Mouse (Mus musculus): ENCODE data around the gene Cdc20. TPM values are rescaled to one million over a fixed set of nuclear protein-coding genes. Genes with fewer than 3 reads are reported as not detected.
A peak's percentile ranks its signal among the peaks of the same experiment; 100 is the strongest.

The Cdc20 gene
- polyA plus RNA-seq (2012; ENCODE audit: insufficient read depth, insufficient read length, missing spikeins): 1.6 TPM in 1 of 2 replicates, not detected in the other

- Histone ChIP-seq H3K27ac (replicated peaks; ENCODE audit: low read depth, low read length) (peak within 1 kb of the TSS; percentile 36), H3K4me1 (ENCODE audit: control insufficient read depth, insufficient read depth, insufficient read length, low read length) (0 out of 2 replicates have a peak, but pooled peaks cover 6% of the 10 kb centered on the region), H3K4me3 (ENCODE audit: insufficient read depth, low read depth, low read length) (peak within 1 kb of the TSS; percentile 54)
Measured at GRCm38 (mm10) chr4:118436820-118437603, at the start of gene Cdc20. TSS of gene Cdc20 (minus strand) at chr4:118437352.

DNA sequence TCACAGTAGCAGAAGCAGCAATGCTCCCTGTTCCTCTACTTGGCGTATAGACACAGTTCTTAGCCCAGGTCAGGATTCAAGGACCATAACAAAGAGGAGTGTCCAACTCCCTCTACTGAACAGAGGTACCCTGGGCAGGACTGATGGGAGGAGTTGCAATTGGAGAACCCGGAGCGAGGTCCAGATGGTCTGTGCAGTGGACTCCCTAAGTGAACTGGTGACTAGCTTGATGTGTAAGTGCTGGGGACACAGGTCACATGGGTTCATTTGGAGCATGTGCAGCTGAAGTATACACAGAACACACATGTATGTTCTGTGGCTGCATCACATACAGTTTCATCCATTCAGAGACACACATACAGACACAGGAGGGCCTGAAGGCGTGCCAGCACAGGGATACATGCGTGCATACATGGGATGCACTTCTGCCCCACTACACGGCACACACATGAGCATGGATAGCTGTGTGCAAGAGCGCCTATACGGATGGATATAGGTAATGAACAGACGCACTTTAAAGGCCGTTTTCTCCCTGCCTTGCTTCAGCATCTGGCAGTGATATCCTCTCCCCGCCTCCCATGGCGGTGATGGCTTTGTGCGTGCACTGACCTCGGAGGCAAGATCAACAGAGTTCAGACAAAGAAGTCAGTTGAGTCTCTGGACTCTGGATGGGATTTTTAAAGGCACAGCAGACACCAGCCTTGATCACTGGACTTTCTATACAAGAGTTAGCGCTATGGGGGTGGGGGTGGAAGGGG is 39.8 kb upstream of the Cdc20 start:
- H3K4me1 ChIP-seq (ENCODE audit: control insufficient read depth, insufficient read depth, insufficient read length, low read length): no peaks in the 10 kb centered on the region
- no peak overlapping the region for H3K27ac ChIP-seq (replicated peaks; ENCODE audit: low read depth, low read length)
- no peak overlapping the region for H3K4me3 ChIP-seq (ENCODE audit: insufficient read depth, low read depth, low read length)

DNA sequence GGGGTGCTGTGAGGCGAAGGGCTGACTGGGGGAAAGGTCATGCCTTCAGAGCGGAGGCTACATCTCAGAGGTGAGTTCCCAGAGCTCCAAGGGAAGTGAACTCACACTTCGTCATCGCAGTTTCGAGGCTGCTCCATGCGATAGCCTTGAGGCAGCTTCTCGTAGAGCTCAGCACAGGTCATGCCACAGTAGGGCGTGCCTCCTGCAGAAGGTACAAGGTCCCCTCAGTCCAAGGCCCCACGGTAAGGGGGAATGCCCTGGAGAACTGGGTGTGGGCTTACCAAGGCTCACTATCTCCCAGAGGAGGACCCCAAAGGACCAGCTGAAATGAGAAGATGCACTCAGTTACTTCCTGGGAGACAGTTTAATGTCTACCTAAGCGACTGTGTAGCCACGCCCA is 35.5 kb upstream of the Cdc20 start:
- no peak overlapping the region for H3K4me3 ChIP-seq (ENCODE audit: insufficient read depth, low read depth, low read length)
- H3K4me1 ChIP-seq (ENCODE audit: control insufficient read depth, insufficient read depth, insufficient read length, low read length): no peaks in the 10 kb centered on the region
- H3K27ac ChIP-seq (replicated peaks; ENCODE audit: low read depth, low read length): no peak overlapping the region

DNA sequence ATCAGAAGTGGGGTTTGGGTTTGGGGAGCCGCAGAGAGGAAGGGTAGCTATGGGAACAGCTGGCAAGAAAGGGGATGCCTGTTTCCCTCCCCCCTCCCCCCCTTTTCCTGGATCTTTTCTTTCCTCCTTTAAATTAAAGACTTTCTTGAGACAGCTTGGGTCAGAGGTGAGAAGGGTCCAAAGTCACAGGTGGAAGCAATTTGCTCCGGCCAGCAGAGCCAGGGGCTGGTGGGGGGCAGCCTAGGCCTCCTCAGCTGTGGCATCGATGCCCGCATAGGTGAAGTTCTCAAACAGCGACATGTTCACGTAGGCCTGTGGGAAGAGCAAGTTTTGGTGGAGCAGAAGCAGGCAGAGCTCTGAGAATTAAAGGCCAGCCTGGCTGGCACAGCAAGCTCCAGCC is 34.1 kb upstream of the Cdc20 start:
- Histone ChIP-seq H3K4me3 (ENCODE audit: insufficient read depth, low read depth, low read length) (no peak overlapping the region), H3K27ac (replicated peaks; ENCODE audit: low read depth, low read length) (no peak overlapping the region)

DNA sequence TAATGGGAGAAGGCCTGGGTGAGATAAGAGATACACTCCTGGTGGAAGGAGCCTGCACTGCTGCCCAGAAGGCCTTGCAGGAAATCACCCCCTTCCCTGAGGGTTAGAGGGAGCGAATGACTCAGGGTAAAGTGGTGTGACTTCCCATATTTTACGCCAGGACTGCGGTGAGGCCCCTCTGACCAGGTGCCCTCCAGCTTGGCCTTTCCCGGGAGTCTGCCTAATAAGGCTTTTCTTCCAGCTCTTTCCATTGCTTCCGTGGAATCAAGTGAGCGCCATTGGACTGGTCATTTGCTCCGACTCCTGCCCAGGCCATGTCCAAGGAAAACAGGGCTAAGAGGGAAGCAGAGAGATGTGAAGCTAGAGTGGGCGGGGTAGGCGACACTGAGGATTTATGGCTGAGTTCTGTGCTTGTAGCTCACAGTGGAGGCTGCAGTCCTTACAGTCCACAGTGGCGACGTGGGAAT is 28.6 kb upstream of the Cdc20 start:
- no peaks in the 10 kb centered on the region for H3K4me1 ChIP-seq (ENCODE audit: control insufficient read depth, insufficient read depth, insufficient read length, low read length)
- 0 out of 2 replicates have a peak overlapping the region, but pooled peaks have one; percentile 17 for H3K27ac ChIP-seq (replicated peaks; ENCODE audit: low read depth, low read length)
- no peak overlapping the region for H3K4me3 ChIP-seq (ENCODE audit: insufficient read depth, low read depth, low read length)

More for the DNA sequence above, 34.1 kb upstream of the Cdc20 start:
- no peaks in the 10 kb centered on the region for H3K4me1 ChIP-seq (ENCODE audit: control insufficient read depth, insufficient read depth, insufficient read length, low read length)

GRCm38 (mm10) chr4:118464956-118465355 is 27.8 kb upstream of the Cdc20 start:
- Histone ChIP-seq H3K4me1 (ENCODE audit: control insufficient read depth, insufficient read depth, insufficient read length, low read length) (no peaks in the 10 kb centered on the region), H3K4me3 (ENCODE audit: insufficient read depth, low read depth, low read length) (no peak overlapping the region), H3K27ac (replicated peaks; ENCODE audit: low read depth, low read length) (no peak overlapping the region)

GRCm38 (mm10) chr4:118457345-118457975 is 20.3 kb upstream of the Cdc20 start, which contains the start of gene Mpl:
TSS of gene Mpl (minus strand) at chr4:118457513.
- no peak within 1 kb of the TSS for H3K4me3 ChIP-seq (ENCODE audit: insufficient read depth, low read depth, low read length)
- H3K4me1 ChIP-seq (ENCODE audit: control insufficient read depth, insufficient read depth, insufficient read length, low read length): no peaks in the 10 kb centered on the region
- no peak within 1 kb of the TSS for H3K27ac ChIP-seq (replicated peaks; ENCODE audit: low read depth, low read length)

DNA sequence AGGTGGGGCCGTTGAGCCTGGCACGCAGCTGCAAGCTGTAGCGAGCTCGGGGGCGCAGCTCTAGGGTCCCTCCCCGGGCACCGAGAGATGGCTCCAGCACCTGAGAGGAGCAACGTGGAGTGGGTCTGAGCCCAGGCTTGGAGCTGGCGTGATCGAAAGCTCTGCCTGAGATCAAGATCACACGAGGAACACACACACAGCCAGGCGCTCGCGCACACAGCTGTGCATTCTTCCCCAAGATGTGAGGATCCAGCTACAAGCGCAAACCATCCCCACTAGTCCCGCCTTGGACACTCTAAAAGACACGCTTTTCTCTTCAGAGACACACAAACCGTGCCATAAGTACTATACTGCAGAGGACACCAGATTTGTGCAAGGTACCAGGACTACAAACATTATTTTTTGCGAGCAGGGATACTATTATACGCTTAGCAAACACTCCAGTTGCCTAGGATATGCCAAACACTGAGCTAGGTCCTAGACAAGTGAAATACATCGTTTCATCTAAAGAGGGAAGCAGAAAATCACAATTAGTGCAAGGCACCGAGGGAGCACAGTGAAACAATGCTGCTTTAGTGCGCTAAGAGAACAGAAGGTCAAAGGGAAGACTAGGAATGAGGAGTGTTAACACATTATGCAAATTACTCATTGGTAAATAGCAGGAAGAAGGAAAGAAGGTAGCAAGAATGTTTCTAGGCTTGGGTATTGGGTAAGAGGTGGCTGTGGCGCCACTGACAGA is 9.4 kb upstream of the Cdc20 start:
- peaks cover 5% of the 10 kb centered on the region; the same call in 1 of the 2 replicates for H3K4me1 ChIP-seq (ENCODE audit: control insufficient read depth, insufficient read depth, insufficient read length, low read length)
- peak overlapping the region; percentile 42 for H3K4me3 ChIP-seq (ENCODE audit: insufficient read depth, low read depth, low read length)
- no peak overlapping the region for H3K27ac ChIP-seq (replicated peaks; ENCODE audit: low read depth, low read length)

DNA sequence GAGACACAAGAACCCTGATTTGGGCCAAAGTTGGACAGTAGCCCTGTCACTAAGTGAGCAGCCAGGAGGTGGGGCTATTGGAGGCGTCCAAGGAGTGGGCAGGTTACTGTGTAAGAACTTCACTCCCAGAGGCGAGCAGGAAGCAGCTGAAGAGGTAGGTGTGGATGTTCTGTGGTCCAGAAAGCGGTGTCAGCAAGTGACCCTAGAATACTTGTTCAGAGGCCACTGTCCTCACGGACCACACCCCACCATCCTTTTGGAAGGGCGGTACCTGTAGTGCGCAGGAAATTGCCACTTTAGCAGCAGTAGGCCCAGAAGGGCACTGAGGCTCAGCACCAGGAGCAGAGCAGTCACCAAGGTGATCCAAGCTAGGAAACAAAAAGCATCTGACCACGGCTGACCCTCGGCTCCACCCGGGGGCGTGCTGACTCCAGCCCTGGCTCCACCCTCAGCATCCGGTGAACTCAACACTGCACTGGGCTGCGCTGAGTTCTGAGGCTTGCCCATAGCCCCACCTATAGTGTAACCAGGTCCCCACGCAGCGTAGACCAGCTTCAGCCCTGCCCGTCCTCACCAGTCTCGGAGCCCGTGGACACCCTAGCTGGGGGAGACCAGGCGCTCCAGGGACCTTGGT is 8.7 kb upstream of the Cdc20 start:
- peaks cover 5% of the 10 kb centered on the region; the same call in 1 of the 2 replicates for H3K4me1 ChIP-seq (ENCODE audit: control insufficient read depth, insufficient read depth, insufficient read length, low read length)
- no peak overlapping the region for H3K27ac ChIP-seq (replicated peaks; ENCODE audit: low read depth, low read length)
- peak overlapping the region; percentile 42 for H3K4me3 ChIP-seq (ENCODE audit: insufficient read depth, low read depth, low read length)

GRCm38 (mm10) chr4:118445088-118445487 is 7.9 kb upstream of the Cdc20 start:
- H3K27ac ChIP-seq (replicated peaks; ENCODE audit: low read depth, low read length): no peak overlapping the region

DNA sequence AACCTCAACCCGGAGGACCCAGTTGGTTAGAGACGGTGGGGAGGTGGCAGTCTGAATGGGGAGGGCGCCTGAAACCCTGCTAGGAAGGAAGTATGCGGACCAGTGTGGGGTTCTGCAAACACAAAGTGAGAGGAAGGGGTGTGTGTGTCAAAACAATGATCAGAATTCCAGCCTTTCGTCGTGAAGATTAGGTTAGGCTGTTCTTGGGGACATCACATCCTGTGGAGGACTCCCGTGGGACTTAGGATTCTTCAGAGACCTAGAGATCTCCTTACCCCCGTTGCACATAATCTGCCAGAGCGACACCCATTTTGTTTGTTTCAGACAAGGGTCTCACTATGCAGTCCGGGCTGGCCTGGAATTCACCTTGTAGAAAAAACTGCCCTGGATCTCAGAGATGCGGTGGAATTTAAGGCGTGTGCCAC is 689 bp upstream of the Cdc20 start:
- Histone ChIP-seq H3K4me3 (ENCODE audit: insufficient read depth, low read depth, low read length) (peak overlapping the region; percentile 54), H3K27ac (replicated peaks; ENCODE audit: low read depth, low read length) (peak overlapping the region; percentile 36)

More at GRCm38 (mm10) chr4:118445088-118445487, 7.9 kb upstream of the Cdc20 start:
- Histone ChIP-seq H3K4me3 (ENCODE audit: insufficient read depth, low read depth, low read length) (no peak overlapping the region), H3K4me1 (ENCODE audit: control insufficient read depth, insufficient read depth, insufficient read length, low read length) (peaks cover 5% of the 10 kb centered on the region; the same call in 1 of the 2 replicates)

DNA sequence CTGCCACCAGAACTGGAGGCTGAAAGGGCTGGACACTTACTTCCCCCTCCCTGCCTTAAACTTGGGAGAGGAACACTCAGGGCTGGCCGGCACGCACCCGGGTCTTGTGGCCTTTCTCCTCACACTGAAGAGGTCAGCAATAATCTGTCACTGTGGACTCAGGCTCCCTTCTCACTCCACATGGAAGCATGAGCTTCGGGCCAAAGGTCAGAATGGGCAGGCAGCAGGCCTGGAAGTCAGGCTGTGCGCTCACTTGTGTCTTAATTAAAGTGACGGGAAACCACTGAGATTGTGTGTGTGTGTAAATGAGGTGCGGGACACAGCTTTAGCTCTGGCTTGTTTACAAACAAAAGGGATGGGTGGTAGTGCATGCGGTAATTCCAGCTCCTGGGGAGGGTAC is 4.8 kb downstream of the Cdc20 start:
- peaks cover 10% of the 10 kb centered on the region; the same call in 1 of the 2 replicates for H3K4me1 ChIP-seq (ENCODE audit: control insufficient read depth, insufficient read depth, insufficient read length, low read length)
- H3K27ac ChIP-seq (replicated peaks; ENCODE audit: low read depth, low read length): no peak overlapping the region
- no peak overlapping the region for H3K4me3 ChIP-seq (ENCODE audit: insufficient read depth, low read depth, low read length)

More for the DNA sequence above, 689 bp upstream of the Cdc20 start:
- H3K4me1 ChIP-seq (ENCODE audit: control insufficient read depth, insufficient read depth, insufficient read length, low read length): 0 out of 2 replicates have a peak, but pooled peaks cover 6% of the 10 kb centered on the region

GRCm38 (mm10) chr4:118429215-118429895 is 7.8 kb downstream of the Cdc20 start:
- H3K4me1 ChIP-seq (ENCODE audit: control insufficient read depth, insufficient read depth, insufficient read length, low read length): peaks cover 7% of the 10 kb centered on the region; the same call in 1 of the 2 replicates
- H3K4me3 ChIP-seq (ENCODE audit: insufficient read depth, low read depth, low read length): peak overlapping the region; percentile 89
- H3K27ac ChIP-seq (replicated peaks; ENCODE audit: low read depth, low read length): no peak overlapping the region
